Mouse (Mus musculus): ENCODE results near the gene Cox4i1.

GRCm38 (mm10) chr8:120684082-120684481 is 16.1 kb downstream of the Cox4i1 start:
- no peak for TF ChIP-seq CTCF (IDR thresholded peaks at IDR 0.05; ENCODE audit: borderline replicate concordance, extremely low read depth, insufficient read depth, insufficient read length)
- no peak for TF ChIP-seq POLR2A (IDR thresholded peaks at IDR 0.05; ENCODE audit: borderline replicate concordance, extremely low read depth, insufficient read depth, insufficient read length, poor library complexity, severe bottlenecking)

Measured in brain, embryonic 14.5 days (tissue).